Mouse (Mus musculus) MEL (cell line): Measurements from ENCODE around the gene Lypd6b.

Experiments used
- CTCF ChIP-seq, 3 experiments: IDR thresholded peaks in 2 of 3; conservative IDR thresholded peaks in 1 of 3; 2 replicates each; pipeline ENCODE4 v1.5.1; 2011 to 2012; ENCODE audit warnings: low read length in 3 of 3, low read depth in 2 of 3, mild to moderate bottlenecking in 2 of 3, improper control_type of control experiment in 1 of 3, inconsistent platforms in 1 of 3, mixed read lengths in 1 of 3, moderate library complexity in 1 of 3; ENCODE audit not compliant: control insufficient read depth in 1 of 3, insufficient read depth in 1 of 3, poor library complexity in 1 of 3, severe bottlenecking in 1 of 3
- EP300 ChIP-seq, 2 experiments: IDR thresholded peaks; 2 replicates each; pipeline ENCODE4 v1.6.1; 2011; ENCODE audit warnings: improper control_type of control experiment in 2 of 2, low read length in 2 of 2, low read depth in 1 of 2, mild to moderate bottlenecking in 1 of 2
- MAFK ChIP-seq: IDR thresholded peaks from 2 replicates; pipeline ENCODE4 v1.6.1; 2011; ENCODE audit warnings: low read depth, mild to moderate bottlenecking, low read length, improper control_type of control experiment, borderline replicate concordance
- MAX ChIP-seq: IDR thresholded peaks from 2 replicates; pipeline ENCODE4 v1.6.1; 2011; ENCODE audit warnings: low read length, improper control_type of control experiment
- MEF2A ChIP-seq: IDR thresholded peaks from 2 replicates; pipeline ENCODE4 v1.6.1; 2014; ENCODE audit warnings: low read depth, mild to moderate bottlenecking, inconsistent platforms, low read length, improper control_type of control experiment; ENCODE audit not compliant: poor library complexity, insufficient replicate concordance, severe bottlenecking; ENCODE audit errors: extremely low read depth
- MYC ChIP-seq: IDR thresholded peaks from 2 replicates; pipeline ENCODE4 v1.6.1; 2011; ENCODE audit warnings: low read depth, mild to moderate bottlenecking, low read length, improper control_type of control experiment, moderate library complexity
- POLR2A ChIP-seq, 2 experiments: IDR thresholded peaks; 2 replicates each; pipeline ENCODE4 v1.6.1; 2011 to 2012; ENCODE audit warnings: low read length in 2 of 2, mild to moderate bottlenecking in 2 of 2, control low read depth in 1 of 2, improper control_type of control experiment in 1 of 2, low read depth in 1 of 2, moderate library complexity in 1 of 2; ENCODE audit not compliant: control insufficient read depth in 1 of 2, insufficient read depth in 1 of 2, poor library complexity in 1 of 2
- TAL1 ChIP-seq: IDR thresholded peaks from 2 replicates; pipeline ENCODE4 v1.6.1; 2012; ENCODE audit warnings: mild to moderate bottlenecking, inconsistent platforms, low read length, moderate library complexity, mixed read lengths
- UBTF ChIP-seq: IDR thresholded peaks from 2 replicates; pipeline ENCODE4 v1.6.1; 2012; ENCODE audit warnings: low read depth, mild to moderate bottlenecking, inconsistent platforms, low read length, improper control_type of control experiment, moderate library complexity, borderline replicate concordance; ENCODE audit not compliant: insufficient read depth
- USF2 ChIP-seq, 2 experiments: IDR thresholded peaks; 2 replicates each; pipeline ENCODE4 v1.6.1; 2011 to 2012; ENCODE audit warnings: improper control_type of control experiment in 2 of 2, low read length in 2 of 2, borderline replicate concordance in 1 of 2, inconsistent platforms in 1 of 2, low read depth in 1 of 2, mild to moderate bottlenecking in 1 of 2; ENCODE audit not compliant: insufficient read depth in 1 of 2
- ZC3H11A ChIP-seq: IDR thresholded peaks from 2 replicates; pipeline ENCODE4 v1.6.1; 2012; ENCODE audit warnings: low read depth, mild to moderate bottlenecking, inconsistent platforms, low read length, improper control_type of control experiment

- TF ChIP-seq POLR2A (IDR thresholded peaks at IDR 0.05; ENCODE audit: control insufficient read depth in 1 of 2, insufficient read depth in 1 of 2, low read depth in 1 of 2, low read length in 2 of 2, poor library complexity in 1 of 2) (no peak), EP300 (IDR thresholded peaks at IDR 0.05; ENCODE audit: low read depth in 1 of 2, low read length in 2 of 2) (no peak), MAFK (no peak), ZC3H11A (no peak), CTCF (IDR thresholded peaks at IDR 0.05 in 2 of 3, conservative IDR thresholded peaks at IDR 0.05 in 1 of 3; ENCODE audit: control insufficient read depth in 1 of 3, insufficient read depth in 1 of 3, low read depth in 2 of 3, low read length in 3 of 3, poor library complexity in 1 of 3, severe bottlenecking in 1 of 3) (no peak), UBTF (no peak), MEF2A (no peak), TAL1 (no peak), USF2 (IDR thresholded peaks at IDR 0.05; ENCODE audit: borderline replicate concordance in 1 of 2, insufficient read depth in 1 of 2, low read depth in 1 of 2, low read length in 2 of 2) (no peak), MYC (no peak), MAX (no peak)
These were observed 16.3 kb upstream of the Lypd6b start for GRCm38 (mm10) chr2:49771172-49771571.
